Mouse (Mus musculus): ENCODE data around the gene Mbtps1. TPM values are rescaled to one million over a fixed set of nuclear protein-coding genes. Genes with fewer than 3 reads are reported as not detected.

The Mbtps1 gene
- total RNA-seq, 1 experiment from 2014 or later, result 101 TPM

GRCm38 (mm10) chr8:119502111-119502510 is 56.4 kb downstream of the Mbtps1 start:
- DNase-seq, result no peak

GRCm38 (mm10) chr8:119501598-119501997 is 56.9 kb downstream of the Mbtps1 start, which contains the start of gene Slc38a8:
Slc38a8 (minus strand) TSS chr8:119501698.
- DNase-seq, result no peak

- DNase-seq, result no peak
Observed at GRCm38 (mm10) chr8:119499836-119500235, 58.7 kb downstream of the Mbtps1 start.

- DNase-seq, result peak; percentile 78
Observed at GRCm38 (mm10) chr8:119496848-119497247, 61.7 kb downstream of the Mbtps1 start.

- no peak for DNase-seq
Observed at GRCm38 (mm10) chr8:119487093-119487492, 71.4 kb downstream of the Mbtps1 start.

- DNase-seq, result peak; percentile 56
Observed at GRCm38 (mm10) chr8:119484145-119484896, 74.2 kb downstream of the Mbtps1 start.

- DNase-seq, result no peak
Observed at GRCm38 (mm10) chr8:119478684-119479083, 79.9 kb downstream of the Mbtps1 start.

- no peak for DNase-seq
Observed at GRCm38 (mm10) chr8:119468091-119468490, 90.4 kb downstream of the Mbtps1 start.

- no peak for DNase-seq
Observed at GRCm38 (mm10) chr8:119466794-119467193, 91.7 kb downstream of the Mbtps1 start.

GRCm38 (mm10) chr8:119466105-119466504 is 92.4 kb downstream of the Mbtps1 start:
- DNase-seq, result peak; percentile 60

- DNase-seq, result peak; percentile 31
Observed at GRCm38 (mm10) chr8:119463709-119464108, 94.8 kb downstream of the Mbtps1 start.

- peak; percentile 60 for DNase-seq
Observed at GRCm38 (mm10) chr8:119461356-119461755, 97.2 kb downstream of the Mbtps1 start.

GRCm38 (mm10) chr8:119459724-119460123 is 98.8 kb downstream of the Mbtps1 start:
- DNase-seq, result peak; percentile 55

Other genes with a start within 250 kb of the Mbtps1 start
- 160 and 163 TPM in 2 replicates for gene Hsbp1, start 214.2 kb downstream of the Mbtps1 start, total RNA-seq (2021)
- 58.0 and 66.5 TPM in 2 replicates for gene Mlycd, start 163.9 kb downstream of the Mbtps1 start, total RNA-seq (2021)
- 52.9 and 69.1 TPM in 2 replicates for gene Osgin1, start 124.6 kb downstream of the Mbtps1 start, total RNA-seq (2021)
- gene Necab2, start 112.0 kb downstream of the Mbtps1 start, total RNA-seq (2021), result 10.4 and 10.6 TPM in 2 replicates
- 0.34 TPM in 1 of 2 replicates, not detected in the other for gene Slc38a8, start 57.0 kb downstream of the Mbtps1 start, total RNA-seq (2021)
- gene Hsdl1, start 16.4 kb upstream of the Mbtps1 start, total RNA-seq (2021), result 25.6 and 30.1 TPM in 2 replicates
- not detected in 2 replicates for gene Dnaaf1, start 16.5 kb upstream of the Mbtps1 start, total RNA-seq (2021)
- gene Taf1c, start 46.5 kb upstream of the Mbtps1 start, total RNA-seq (2021), result 11.9 and 13.3 TPM in 2 replicates
- gene Adad2, start 54.0 kb upstream of the Mbtps1 start, total RNA-seq (2021), result not detected in 2 replicates
- 0.41 and 0.74 TPM in 2 replicates for gene Kcng4, start 76.9 kb upstream of the Mbtps1 start, total RNA-seq (2021)
- gene Wfdc1, start 107.6 kb upstream of the Mbtps1 start, total RNA-seq (2021), result 10.4 and 10.7 TPM in 2 replicates
- gene Atp2c2, start 141.3 kb upstream of the Mbtps1 start, total RNA-seq (2021), result 0.41 TPM in 2 replicates
- gene Tldc1, start 219.7 kb upstream of the Mbtps1 start, total RNA-seq (2021), result 9.1 and 10.8 TPM in 2 replicates